Mouse (Mus musculus) lung, postnatal 0 days (tissue): ENCODE results near the gene Hemgn.

Source experiments
- CTCF ChIP-seq: IDR thresholded peaks from 2 replicates; pipeline ENCODE4 v1.5.1; 2016; ENCODE audit warnings: antibody characterized with exemption, mild to moderate bottlenecking
- EP300 ChIP-seq: IDR thresholded peaks from 2 replicates; pipeline ENCODE4 v1.6.1; 2016; ENCODE audit warnings: antibody characterized with exemption, mild to moderate bottlenecking, control low read depth

- TF ChIP-seq EP300 (no peak), CTCF (no peak)
Measured at GRCm38 (mm10) chr4:46345773-46346100, 67.6 kb downstream of the Hemgn start.
